Mouse (Mus musculus): ENCODE data around the gene Pip5k1b. TPM values are rescaled to one million over a fixed set of nuclear protein-coding genes. Genes with fewer than 3 reads are reported as not detected.
A peak's percentile ranks its signal among the peaks of the same experiment; 100 is the strongest.

Pip5k1b gene
- total RNA-seq, 1 experiment: 2.1 TPM

DNA sequence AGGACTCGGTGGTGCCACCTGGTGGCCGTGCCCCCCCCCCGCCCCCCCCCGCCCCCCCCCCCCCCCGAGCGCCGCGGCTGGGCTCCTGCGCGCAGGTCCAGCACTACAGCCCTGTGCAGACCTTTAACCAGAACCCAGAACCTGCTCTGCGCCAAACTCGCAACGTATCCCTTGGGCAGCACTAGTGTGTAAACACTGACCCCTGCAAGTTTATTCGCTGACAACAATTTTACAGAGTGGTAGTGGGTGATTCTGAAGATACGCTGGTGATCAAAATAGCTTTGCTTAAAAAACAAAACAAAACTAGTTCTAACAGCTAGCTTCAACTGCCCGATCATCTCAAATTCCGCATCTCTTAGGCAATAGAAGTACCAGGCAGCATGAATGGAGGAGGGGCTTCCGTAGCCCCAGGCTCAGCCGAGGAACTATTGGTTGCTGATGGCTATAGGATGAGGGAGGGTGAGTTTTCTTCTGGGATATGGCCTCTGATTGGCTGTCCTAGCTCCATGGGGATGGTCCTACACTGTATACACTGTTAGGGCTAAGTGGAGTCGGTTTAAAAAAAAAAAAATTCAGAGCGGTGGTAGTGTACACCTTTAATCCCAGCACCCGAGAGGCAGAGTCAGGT, 275.0 kb downstream of the Pip5k1b start, which contains the start of gene Fxn:
Gene Fxn, minus strand, starts transcription at position 5 of the 628 bp plus-strand sequence.
- in situ Hi-C loops (cut with MboI; ENCODE audit: low sequenced_read_pairs in 2 of 2, unreplicated experiment in 2 of 2): no loop called here
- Histone ChIP-seq H3K4me1 (ENCODE audit: control insufficient read depth in 2 of 2, insufficient read depth in 2 of 2, low read length in 2 of 2, poor library complexity in 1 of 2) (peaks cover 0 to 9% of the 10 kb centered on the region in 2 experiments; a peak in 1 of 4 replicates), H3K9ac (ENCODE audit: insufficient read depth, low read depth, low read length, poor library complexity, severe bottlenecking) (peak within 1 kb of the TSS; percentile 98), H3K9me3 (ENCODE audit: control insufficient read depth, insufficient read depth, low read depth, low read length) (no peaks in the 10 kb centered on the region), H3K27ac (ENCODE audit: insufficient read depth, low read depth, low read length, poor library complexity, severe bottlenecking) (peak within 1 kb of the TSS; percentile 93), H3K36me3 (ENCODE audit: control insufficient read depth, insufficient read depth, low read length, poor library complexity, severe bottlenecking) (peaks cover 3% of the 10 kb centered on the region; the same call in 1 of the 2 replicates), H3K4me3 (ENCODE audit: insufficient read depth in 1 of 2, low read depth in 1 of 2, low read length in 2 of 2, poor library complexity in 1 of 2, severe bottlenecking in 1 of 2) (peak within 1 kb of the TSS; percentile 89 to 94)
- DNase-seq (ENCODE audit: low read depth, low spot score): peak; percentile 92
- TF ChIP-seq ZNF384 (IDR thresholded peaks at IDR 0.05; ENCODE audit: low read depth, low read length) (peak; percentile 91), CHD2 (IDR thresholded peaks at IDR 0.05; ENCODE audit: low read depth, low read length) (no peak), HCFC1 (IDR thresholded peaks at IDR 0.05; ENCODE audit: borderline replicate concordance, insufficient read depth, low read length) (no peak), MAFK (IDR thresholded peaks at IDR 0.05; ENCODE audit: insufficient read depth, low read depth, low read length) (no peak), ZC3H11A (IDR thresholded peaks at IDR 0.05; ENCODE audit: borderline replicate concordance, low read depth, low read length) (no peak)

DNA sequence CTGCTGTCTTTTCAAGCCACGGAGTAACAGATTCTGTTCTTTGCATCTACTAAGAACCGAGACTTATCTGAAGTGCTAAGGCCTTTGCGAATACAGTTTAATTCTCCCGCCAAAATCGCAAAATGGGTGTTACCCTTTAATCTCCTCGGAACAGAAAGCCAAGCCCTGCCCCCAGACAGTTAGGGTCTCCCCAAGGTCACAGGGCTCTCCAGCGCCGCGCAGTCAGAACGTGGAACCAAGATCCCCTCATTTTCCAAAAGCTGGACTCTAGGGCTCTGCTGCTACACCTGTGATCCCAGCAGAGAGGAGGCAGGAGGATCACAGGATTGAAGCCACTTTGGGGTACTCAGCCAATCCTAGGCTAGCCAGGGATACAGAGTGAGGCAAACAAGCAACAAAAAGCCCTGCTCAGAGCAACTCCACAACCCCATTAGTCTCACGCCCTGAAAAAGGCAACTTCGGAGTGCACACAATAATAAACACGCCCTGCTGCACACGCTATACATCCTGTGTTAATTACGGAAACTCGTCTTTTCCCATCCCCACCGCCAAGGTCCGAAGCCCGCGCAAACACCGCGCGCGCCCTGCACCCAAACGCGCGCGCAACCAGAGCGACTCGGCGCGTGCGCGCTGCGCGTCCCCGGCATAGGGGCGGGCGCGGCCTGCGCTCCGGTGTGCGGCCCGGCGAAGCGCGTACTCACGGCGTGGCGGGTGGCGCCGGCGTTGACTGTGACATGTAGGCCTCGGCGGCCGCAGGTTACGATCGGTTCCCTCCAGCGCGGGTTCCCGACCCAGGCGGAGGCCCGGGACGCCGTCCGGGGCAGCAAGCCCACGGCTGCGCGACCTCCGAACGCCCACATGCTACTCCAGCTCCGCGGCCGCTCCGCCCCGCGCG, 275.7 kb downstream of the Pip5k1b start:
- Histone ChIP-seq H3K9me3 (ENCODE audit: control insufficient read depth, insufficient read depth, low read depth, low read length) (no peaks in the 10 kb centered on the region), H3K27ac (ENCODE audit: insufficient read depth, low read depth, low read length, poor library complexity, severe bottlenecking) (peak overlapping the region; percentile 93), H3K36me3 (ENCODE audit: control insufficient read depth, insufficient read depth, low read length, poor library complexity, severe bottlenecking) (peaks cover 3% of the 10 kb centered on the region; the same call in 1 of the 2 replicates), H3K4me3 (ENCODE audit: insufficient read depth in 1 of 2, low read depth in 1 of 2, low read length in 2 of 2, poor library complexity in 1 of 2, severe bottlenecking in 1 of 2) (peak overlapping the region; percentile 89 to 94), H3K9ac (ENCODE audit: insufficient read depth, low read depth, low read length, poor library complexity, severe bottlenecking) (peak overlapping the region; percentile 98), H3K4me1 (ENCODE audit: control insufficient read depth in 2 of 2, insufficient read depth in 2 of 2, low read length in 2 of 2, poor library complexity in 1 of 2) (peaks cover 0 to 9% of the 10 kb centered on the region in 2 experiments; a peak in 1 of 4 replicates)
- in situ Hi-C loops (cut with MboI; ENCODE audit: low sequenced_read_pairs in 2 of 2, unreplicated experiment in 2 of 2): no loop called here
- DNase-seq (ENCODE audit: low read depth, low spot score): peak; percentile 61
- no peak for TF ChIP-seq ZC3H11A (IDR thresholded peaks at IDR 0.05; ENCODE audit: borderline replicate concordance, low read depth, low read length)
- no peak for TF ChIP-seq CHD2 (IDR thresholded peaks at IDR 0.05; ENCODE audit: low read depth, low read length)
- no peak for TF ChIP-seq ZNF384 (IDR thresholded peaks at IDR 0.05; ENCODE audit: low read depth, low read length)
- TF ChIP-seq MAFK (IDR thresholded peaks at IDR 0.05; ENCODE audit: insufficient read depth, low read depth, low read length): no peak
- no peak for TF ChIP-seq HCFC1 (IDR thresholded peaks at IDR 0.05; ENCODE audit: borderline replicate concordance, insufficient read depth, low read length)

- no peak for TF ChIP-seq ZC3H11A (IDR thresholded peaks at IDR 0.05; ENCODE audit: borderline replicate concordance, low read depth, low read length)
- TF ChIP-seq MAFK (IDR thresholded peaks at IDR 0.05; ENCODE audit: insufficient read depth, low read depth, low read length): no peak
- TF ChIP-seq ZNF384 (IDR thresholded peaks at IDR 0.05; ENCODE audit: low read depth, low read length): no peak
- TF ChIP-seq CHD2 (IDR thresholded peaks at IDR 0.05; ENCODE audit: low read depth, low read length): no peak
- TF ChIP-seq HCFC1 (IDR thresholded peaks at IDR 0.05; ENCODE audit: borderline replicate concordance, insufficient read depth, low read length): no peak
- H3K27ac ChIP-seq (ENCODE audit: insufficient read depth, low read depth, low read length, poor library complexity, severe bottlenecking): no peak overlapping the region
- no peak overlapping the region for H3K9ac ChIP-seq (ENCODE audit: insufficient read depth, low read depth, low read length, poor library complexity, severe bottlenecking)
- H3K4me3 ChIP-seq (ENCODE audit: insufficient read depth in 1 of 2, low read depth in 1 of 2, low read length in 2 of 2, poor library complexity in 1 of 2, severe bottlenecking in 1 of 2): peak overlapping the region in 1 of 2 experiments; percentile 89; a peak in 2 of 4 replicates
- H3K36me3 ChIP-seq (ENCODE audit: control insufficient read depth, insufficient read depth, low read length, poor library complexity, severe bottlenecking): peaks cover 3% of the 10 kb centered on the region; the same call in 1 of the 2 replicates
- in situ Hi-C loops (cut with MboI; ENCODE audit: low sequenced_read_pairs in 2 of 2, unreplicated experiment in 2 of 2): no loop called here
- DNase-seq (ENCODE audit: low read depth, low spot score): no peak
- H3K9me3 ChIP-seq (ENCODE audit: control insufficient read depth, insufficient read depth, low read depth, low read length): no peaks in the 10 kb centered on the region
- H3K4me1 ChIP-seq (ENCODE audit: control insufficient read depth in 2 of 2, insufficient read depth in 2 of 2, low read length in 2 of 2, poor library complexity in 1 of 2): peaks cover 0 to 7% of the 10 kb centered on the region in 2 experiments; a peak in 1 of 4 replicates
These were observed 276.8 kb downstream of the Pip5k1b start for GRCm38 (mm10) chr19:24278859-24279258.

GRCm38 (mm10) chr19:24274281-24274680, 281.4 kb downstream of the Pip5k1b start:
- H3K9ac ChIP-seq (ENCODE audit: insufficient read depth, low read depth, low read length, poor library complexity, severe bottlenecking): no peak overlapping the region
- in situ Hi-C loops (cut with MboI; ENCODE audit: low sequenced_read_pairs in 2 of 2, unreplicated experiment in 2 of 2): no loop called here
- no peak for TF ChIP-seq CHD2 (IDR thresholded peaks at IDR 0.05; ENCODE audit: low read depth, low read length)

More at GRCm38 (mm10) chr19:24274281-24274680, 281.4 kb downstream of the Pip5k1b start:
- Histone ChIP-seq H3K4me1 (ENCODE audit: control insufficient read depth in 2 of 2, insufficient read depth in 2 of 2, low read length in 2 of 2, poor library complexity in 1 of 2) (peaks cover 0 to 12% of the 10 kb centered on the region in 2 experiments; a peak in 2 of 4 replicates), H3K9me3 (ENCODE audit: control insufficient read depth, insufficient read depth, low read depth, low read length) (no peaks in the 10 kb centered on the region), H3K27ac (ENCODE audit: insufficient read depth, low read depth, low read length, poor library complexity, severe bottlenecking) (no peak overlapping the region), H3K36me3 (ENCODE audit: control insufficient read depth, insufficient read depth, low read length, poor library complexity, severe bottlenecking) (peaks cover 3% of the 10 kb centered on the region; the same call in 1 of the 2 replicates), H3K4me3 (ENCODE audit: insufficient read depth in 1 of 2, low read depth in 1 of 2, low read length in 2 of 2, poor library complexity in 1 of 2, severe bottlenecking in 1 of 2) (no peak overlapping the region)
- DNase-seq (ENCODE audit: low read depth, low spot score): no peak
